Mouse (Mus musculus): ENCODE measurements at regions not wholly inside any gene's neighbourhood (a gene's known extent, or its start where the extent isn't known, plus 50 kb on each side); places are given as distances from the start of the nearest gene placed in this dataset.
"Not testable (repeated sequence)": the region's sequence is repeated elsewhere in the genome, so short reads cannot be mapped to it uniquely, and the experiment has no call there.

DNA sequence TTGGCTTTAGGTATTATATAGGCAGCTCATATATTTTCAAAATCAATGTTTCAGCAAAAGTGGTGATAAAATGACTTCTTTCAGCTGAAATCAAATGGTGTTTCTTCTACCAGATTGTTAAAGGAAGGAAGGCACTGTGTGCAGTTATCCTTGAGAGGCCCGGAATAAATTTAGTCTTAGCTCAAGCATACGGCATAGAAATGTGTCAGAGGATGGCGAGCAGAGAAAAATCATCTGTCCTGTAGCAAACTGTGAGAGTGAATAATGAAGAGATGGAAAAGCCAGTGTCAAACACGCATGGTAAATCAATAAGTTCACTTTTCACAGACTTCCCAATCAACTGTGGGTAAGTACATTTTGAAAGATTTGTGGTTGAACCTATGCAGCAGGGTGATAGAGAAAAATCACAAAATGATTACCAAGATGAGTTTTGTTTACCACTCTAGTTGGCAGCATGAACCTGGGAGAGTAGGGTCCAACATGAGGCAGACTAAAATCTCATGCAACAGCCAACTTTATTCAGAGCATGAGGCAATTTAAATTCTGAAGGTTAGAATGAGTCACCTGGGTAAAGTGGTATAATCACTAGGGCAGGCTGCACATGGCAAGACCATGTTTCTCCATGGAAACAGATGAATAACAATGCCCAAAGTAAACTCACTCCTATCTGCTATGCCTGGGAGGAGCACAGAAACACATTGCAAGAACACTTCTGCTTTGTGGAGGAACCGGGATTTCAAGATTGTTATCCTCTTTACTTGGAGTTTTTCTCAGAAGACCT is 55.7 kb downstream of the AI429214 start:
- DNase-seq (ENCODE audit: low spot score), result no peak

DNA sequence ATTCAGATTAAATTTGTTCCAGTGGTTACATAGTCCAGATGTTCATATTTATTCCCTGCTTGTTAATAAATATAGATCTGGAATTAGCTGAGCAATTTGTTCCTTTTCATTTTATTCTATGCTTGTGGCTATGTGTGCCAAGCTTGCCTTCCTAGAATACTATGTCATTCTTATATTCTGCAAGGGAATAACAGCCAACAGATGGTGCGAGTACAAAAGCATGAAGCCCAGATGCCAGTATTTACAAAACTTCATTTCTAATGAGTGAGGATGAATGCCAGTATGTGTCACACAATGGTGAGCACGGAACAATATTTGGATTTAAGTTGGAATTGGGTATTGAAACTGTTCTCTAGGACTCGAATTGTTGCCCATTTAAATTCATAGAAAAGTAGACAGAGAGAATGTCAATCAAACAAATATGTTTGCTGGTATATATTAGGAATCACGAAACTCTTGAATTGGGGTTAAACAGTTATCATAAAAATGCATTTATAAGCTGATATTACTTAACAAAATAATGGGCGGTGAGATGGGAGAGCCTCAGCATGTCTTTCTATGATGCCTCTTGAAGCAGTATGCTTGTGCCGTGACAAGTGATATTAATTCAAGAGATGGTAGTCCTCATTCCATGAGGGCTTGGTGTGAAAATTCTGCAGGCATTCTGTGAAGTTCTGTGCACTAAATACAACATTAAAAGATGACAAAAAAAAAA is 56.7 kb downstream of the AI429214 start:
- no peak for DNase-seq (ENCODE audit: low spot score)

DNA sequence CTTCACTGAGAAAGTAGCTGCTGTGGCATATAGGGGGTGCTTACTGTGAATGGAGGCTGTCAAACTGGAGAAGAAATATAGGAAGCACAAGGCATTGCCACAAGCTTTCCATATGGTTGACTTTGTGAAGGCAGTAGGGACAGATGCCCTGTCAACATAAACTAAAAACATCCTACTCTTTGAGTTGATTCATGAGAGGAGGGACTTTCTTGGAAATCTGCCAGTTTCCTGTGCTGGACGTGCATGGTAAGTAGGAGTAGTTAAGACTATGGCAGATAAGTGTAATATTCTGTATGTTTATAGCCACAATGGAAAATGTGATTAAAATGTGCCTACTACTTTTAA is 57.3 kb downstream of the AI429214 start:
- DNase-seq (ENCODE audit: low spot score), result no peak

DNA sequence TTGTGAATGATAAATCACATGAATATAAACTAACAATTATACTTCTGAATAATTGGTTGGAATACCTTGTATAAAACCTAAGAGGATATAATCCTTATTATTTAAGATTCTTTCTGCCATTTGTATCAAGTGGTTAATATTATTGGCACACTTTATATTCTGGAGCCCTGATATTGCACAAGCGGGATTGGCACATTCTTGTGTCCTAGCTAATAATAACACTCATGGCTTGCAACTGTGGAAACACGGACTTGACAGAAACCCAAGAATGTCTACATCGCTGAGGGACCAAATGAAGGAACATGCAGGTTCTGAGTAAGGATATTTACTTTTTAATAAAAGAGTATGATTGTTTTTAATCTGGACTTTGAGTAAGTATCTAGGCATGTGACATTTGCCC is 63.0 kb downstream of the AI429214 start:
- DNase-seq (ENCODE audit: low spot score), result no peak

DNA sequence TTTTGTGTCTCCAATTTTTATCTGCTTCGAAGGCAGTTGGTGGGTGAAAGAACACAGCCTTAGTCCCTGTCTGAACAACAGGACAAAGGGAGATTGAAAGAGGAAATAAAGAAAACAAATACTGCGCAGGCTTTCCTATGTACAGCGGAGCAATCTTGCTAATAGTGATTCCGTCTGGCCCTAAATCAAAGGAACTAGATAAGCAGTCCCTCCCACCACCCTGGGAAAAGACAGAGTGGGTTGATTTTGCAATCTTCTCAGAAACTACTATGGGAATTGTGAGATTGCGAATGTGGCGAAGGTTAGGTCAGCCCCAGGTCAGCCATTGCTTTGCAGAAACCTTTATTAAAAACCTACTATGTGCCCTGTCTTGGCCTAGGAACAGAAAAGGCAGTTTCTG is 65.0 kb downstream of the AI429214 start:
- no peak for DNase-seq (ENCODE audit: low spot score)

DNA sequence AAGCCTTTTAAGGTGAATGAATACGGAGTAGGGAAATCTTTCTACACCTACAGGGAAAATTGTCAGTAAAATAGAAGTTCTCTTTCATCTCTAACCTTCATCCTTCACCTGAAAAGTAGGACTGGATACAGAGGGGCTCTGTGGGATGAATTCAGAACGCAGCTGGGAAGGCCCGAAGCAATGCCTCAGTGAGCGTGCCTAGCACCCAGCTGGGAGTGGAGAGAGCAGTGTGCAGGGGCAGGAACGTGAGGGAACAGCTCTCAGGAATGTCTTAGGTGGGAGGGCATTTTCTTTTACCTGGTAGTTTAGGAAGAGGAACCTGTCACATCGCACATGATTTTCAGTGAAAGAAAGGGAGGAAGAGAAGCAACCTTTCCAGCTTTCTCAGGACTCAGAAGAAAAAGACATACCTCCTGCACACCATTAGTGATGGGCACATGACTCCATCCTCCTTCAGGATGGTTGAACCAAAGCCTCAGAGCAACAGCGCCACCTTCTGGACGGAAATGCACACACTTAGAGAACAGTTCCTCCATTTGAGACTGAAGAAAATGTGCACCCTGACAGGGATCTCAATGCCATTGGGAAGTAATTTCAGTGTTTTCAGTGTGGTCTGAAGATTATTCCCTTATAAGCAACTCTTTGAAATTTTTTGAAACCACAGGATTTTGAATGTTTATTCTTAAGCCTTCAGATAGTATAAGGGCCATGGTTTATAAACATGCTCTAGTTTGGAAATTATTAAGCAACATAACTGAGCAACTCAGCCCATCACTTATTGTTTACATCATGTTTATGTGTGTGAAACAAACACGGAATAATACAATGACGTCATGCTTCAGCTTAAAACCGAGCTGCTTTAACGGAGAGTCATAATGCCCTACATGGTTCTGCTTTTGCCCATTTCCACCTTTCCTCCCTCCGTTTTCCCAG is 68.9 kb downstream of the AI429214 start:
- peak; percentile 37 for DNase-seq (ENCODE audit: low spot score)

DNA sequence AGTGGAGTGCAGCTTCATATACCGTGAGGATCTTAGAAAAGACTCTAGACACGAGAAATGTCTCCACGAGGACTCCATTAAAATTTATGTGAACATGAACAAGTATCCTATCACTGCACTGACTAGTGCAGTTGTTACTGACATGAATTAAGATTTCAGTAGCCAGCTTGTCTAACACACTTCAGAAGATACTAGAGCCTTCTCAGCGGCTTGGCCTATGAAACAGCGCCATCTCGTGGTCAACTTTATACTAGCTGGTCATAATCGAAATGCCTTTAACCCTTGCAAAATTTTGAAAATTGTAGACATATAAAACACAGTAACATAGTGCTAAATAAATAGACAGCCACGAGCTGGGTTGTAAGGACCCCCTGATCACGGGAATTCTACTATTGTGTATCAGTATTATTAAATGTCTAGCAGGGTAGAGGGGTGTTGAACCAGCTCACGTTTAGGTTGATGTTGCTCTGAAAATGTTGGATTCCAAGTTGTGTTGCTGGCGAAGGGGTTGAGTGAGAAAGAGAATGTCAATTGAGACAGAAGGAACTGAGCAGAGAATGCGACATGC is 70.4 kb downstream of the AI429214 start:
- DNase-seq (ENCODE audit: low spot score), result peak; percentile 40

DNA sequence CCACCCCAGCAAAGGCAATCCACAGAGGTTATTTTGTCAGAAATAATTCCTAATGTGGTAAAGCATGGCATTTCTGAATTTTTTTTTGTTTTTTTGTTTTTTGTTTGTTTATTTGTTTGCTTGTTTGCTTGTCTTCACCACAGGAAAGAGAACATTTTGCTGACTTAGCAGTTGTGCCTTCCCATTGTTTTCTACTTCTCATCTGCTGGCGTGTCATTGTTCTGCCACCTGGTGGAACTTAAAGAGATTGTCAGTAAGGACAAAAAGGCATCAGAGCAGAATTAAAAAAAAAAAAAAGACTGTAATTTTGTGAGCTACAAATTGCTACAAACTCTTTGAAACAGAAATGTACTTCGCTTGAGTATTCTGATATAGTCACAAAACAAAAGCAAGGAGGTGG is 79.5 kb downstream of the AI429214 start:
- DNase-seq (ENCODE audit: low spot score), result no peak

DNA sequence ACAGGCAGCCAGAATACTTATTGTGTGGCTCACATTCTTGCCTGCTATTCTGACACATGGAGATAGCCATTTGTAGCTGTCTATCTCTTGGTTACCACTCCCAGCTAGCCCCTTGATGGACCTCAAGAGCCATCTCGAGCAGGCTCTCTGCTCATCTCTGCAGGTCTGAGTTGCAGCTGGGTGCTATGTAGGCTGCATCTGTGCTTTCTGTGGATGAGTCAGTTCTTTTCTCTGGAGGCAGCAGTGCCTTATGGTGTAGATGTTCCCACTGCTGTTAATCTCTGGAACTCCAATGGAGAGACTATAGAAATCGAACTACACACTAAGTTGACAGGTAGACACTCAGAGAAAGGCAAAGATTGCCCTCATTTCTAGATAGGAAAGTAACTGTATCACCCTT is 106.3 kb downstream of the AI429214 start:
- no peak for DNase-seq (ENCODE audit: low spot score)

DNA sequence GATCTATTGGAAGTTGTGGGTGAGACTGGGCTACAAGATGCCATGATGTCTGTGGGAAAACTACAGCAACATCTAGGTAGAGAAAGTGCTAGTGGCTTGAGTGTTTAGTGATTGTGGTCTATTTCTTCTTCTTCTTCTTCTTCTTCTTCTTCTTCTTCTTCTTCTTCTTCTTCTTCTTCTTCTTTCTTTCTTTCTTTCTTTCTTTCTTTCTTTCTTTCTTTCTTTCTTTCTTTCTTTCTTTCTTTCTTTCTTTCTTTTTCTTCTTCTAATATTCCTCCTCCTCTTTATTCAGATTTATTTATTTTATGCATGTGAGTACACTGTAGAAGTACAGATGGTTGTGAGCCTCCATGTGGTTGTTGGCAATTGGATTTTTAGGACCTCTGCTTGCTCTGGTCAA is 119.0 kb downstream of the AI429214 start:
- DNase-seq (ENCODE audit: low spot score), result not testable (repeated sequence)

DNA sequence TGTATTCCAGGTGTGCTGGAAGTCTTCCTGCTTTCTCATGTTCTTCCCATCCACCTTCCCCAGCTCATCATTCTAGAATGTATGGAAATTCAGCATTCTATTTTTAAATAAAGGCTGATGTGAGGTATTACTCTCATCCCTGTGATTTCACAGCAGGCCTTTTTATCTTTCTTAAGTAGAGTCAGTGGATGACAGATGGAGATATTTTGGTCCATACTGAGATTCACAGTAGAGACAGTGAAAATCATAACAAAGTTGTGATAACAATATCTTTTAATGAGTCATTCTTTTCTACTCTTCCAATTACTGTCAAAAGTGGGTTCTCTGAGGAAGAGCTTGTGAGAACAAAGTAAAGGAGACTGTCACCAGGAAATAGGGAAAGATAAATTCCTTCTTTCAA is 132.4 kb downstream of the AI429214 start:
- DNase-seq (ENCODE audit: low spot score), result no peak

DNA sequence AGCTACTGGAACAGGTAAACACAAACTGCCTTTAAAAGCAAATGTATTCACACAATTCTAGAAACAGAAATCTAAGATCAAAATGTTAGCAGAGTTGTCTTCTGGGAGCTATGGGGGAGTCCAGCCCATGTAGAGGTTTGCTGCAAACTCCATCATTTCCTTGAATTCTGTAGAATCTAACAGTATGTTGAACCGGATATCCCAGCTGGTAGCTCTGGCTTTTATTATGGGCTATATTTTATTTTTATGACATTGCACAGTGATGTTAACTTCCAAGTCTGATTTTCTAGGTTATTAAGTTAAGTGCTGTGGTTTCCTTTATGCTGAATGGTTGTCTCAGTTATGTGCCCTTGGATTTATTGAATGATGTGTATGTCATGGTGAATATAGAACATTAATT is 136.3 kb downstream of the AI429214 start:
- DNase-seq (ENCODE audit: low spot score), result no peak

DNA sequence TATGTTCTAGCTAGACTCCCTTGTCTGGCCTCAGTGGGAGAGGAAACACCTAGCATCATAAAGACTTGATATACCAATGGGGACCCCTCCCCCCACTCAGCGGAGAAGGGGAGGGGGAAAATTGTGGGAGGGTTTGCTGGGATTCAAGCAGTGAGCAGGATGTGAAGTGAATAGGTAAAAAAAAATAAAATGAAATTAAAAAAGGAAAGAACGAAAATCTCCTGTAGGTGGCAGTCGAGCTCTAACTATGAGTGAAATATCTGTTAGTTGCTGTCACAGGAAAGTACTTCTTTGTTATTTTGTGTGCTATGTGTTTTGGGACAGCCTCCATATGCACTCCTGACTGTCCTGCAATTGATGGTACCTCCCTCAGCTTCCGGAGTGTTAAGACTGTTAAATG is 138.6 kb downstream of the AI429214 start:
- no peak for DNase-seq (ENCODE audit: low spot score)

DNA sequence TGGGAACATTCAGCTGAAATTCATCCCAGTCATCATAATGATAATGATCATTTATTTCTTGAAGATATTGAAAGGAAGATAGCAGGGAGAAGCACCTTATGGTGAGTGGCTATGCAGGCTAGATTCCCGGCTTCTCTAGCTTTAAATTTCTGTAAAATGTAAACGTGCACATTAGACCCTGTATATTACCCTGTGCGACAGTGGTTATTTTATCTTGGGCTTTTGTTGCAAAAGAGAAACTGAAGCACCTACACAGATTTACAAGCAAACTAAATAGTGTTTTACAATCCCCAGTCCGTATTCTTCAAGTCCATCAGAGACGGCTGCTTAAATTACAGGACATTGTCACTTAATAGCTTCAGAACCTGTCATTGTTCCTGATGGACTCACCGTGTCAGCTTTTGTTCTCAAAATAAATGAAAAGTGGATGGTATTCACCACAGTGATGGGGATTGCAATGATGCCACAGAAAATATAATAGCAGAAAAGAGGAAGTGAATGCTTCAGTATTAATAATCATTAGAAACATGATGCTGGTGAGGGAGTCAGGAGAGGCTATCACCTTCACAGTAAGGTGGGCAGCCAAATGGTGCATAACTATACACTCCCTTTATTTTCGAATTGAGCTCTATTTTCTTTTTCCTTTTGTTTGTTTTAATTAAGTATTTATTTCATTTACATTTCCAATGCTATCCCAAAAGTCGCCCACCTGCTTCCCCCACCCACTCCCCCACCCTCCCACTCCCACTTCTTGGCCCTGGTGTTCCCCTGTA is 141.0 kb downstream of the AI429214 start:
- no peak for DNase-seq (ENCODE audit: low spot score)

DNA sequence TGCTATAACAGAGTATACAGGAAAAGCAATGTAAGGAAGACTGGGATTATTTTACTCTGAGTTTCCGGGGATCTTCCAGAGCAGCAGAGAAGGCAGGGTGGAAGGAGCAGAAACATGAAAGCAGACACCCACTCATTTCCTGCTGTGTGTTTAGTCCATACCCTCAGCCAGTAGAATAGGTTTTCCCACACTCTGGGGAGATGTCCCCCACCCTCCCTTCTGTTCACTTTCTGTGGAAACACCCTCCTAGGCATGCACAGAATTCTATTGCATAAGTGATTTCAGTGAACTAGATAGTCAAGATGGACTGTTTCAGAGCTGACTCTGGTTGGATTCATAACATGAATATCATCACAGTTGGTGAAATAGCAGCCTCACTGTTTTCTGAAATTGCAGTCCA is 156.9 kb downstream of the AI429214 start:
- DNase-seq (ENCODE audit: low spot score), result no peak

DNA sequence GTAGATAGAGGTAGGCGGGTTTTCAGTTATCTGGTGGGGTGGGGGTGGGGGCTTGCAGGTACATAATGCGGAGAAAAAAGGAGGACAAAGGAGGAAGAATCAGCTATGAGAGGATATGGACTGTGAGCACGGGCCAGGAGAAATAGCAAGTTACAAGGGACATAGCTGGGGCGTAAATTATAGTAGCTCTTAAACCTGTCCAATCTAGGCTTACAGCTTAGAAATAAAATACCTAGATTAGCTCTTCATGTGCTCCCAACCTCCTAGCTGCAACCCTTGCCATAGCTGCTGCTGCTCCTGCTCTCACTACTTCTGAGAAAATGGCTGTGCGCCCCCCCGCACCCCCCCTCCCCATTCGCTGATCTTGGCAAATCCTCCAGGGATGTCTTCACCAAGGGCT is 161.0 kb downstream of the AI429214 start:
- no peak for DNase-seq (ENCODE audit: low spot score)

DNA sequence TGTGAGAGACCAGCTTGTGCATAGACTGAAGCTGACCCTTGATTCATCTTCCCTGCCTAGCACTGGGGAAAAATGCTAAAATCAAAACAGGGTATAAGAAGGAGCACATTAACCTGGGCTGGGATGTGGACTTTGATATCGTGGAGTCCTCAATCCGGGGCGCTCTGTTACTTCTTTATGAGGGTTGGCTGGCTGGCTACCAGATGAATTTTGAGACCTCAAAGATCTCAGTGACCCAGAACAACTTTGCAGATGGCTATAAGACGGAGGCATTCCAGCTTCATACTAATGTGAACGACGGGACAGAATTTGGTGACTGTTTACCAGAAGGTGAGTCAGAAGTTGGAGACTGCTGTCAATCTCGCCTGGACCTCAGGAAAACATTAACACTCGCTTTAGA is 161.5 kb downstream of the AI429214 start:
- no peak for DNase-seq (ENCODE audit: low spot score)

DNA sequence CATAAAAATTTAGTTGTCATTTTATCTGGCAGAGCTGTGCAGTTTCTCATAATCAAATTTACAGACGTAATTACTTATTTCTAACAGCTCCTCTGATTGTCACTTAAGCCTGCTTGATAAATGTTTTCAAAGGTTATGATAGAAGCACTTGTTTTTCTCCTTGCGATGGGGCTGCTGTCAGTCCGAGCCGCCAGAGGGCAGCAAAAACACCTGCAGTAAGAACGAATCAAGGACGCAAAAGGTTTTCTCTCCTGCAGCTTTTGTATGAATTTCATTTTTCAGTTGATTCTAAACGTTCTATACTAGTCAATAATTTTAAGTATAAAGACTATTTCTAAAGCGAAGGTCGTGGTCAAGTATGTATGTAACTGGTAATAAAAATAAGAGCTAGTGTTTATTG is 166.1 kb downstream of the AI429214 start:
- DNase-seq (ENCODE audit: low spot score), result peak; percentile 0

DNA sequence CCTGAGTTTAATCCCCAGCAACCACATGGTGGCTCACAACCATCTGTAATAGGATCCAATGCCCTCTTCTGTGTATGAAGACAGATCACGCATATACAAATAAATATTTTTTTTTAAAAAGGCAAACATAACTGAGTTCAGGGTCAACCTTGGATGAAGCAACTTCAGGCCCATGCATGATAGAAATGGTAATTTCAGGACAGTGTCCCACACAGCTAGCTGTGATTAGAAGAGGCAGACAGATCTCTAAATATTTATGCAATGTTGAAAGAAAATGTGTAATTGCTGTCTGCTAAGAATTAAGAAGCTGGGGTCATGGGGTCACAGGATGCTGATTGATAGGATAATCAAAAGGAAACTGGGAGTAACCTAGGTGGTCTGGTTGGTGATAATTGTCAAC is 203.5 kb downstream of the AI429214 start:
- DNase-seq (ENCODE audit: low spot score), result no peak

DNA sequence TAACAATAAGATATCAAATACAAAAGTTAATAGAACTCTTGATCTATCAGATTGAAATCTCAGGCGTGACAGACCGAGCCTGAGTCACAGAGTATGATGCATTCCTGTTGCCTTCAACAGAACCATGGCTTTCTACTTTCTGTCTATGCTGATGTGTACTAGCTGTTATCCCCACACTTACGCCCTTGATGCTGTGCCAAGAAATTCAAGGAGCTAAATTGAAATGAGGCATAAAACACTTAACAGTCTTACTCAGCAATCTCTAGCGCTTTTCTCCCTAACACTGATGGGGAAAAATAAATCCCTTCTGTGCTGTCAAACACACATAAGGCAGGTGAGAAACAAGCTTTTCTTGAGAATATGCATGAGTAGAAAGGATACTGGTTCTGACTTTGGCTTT is 222.5 kb downstream of the AI429214 start:
- no peak for DNase-seq (ENCODE audit: low spot score)

DNA sequence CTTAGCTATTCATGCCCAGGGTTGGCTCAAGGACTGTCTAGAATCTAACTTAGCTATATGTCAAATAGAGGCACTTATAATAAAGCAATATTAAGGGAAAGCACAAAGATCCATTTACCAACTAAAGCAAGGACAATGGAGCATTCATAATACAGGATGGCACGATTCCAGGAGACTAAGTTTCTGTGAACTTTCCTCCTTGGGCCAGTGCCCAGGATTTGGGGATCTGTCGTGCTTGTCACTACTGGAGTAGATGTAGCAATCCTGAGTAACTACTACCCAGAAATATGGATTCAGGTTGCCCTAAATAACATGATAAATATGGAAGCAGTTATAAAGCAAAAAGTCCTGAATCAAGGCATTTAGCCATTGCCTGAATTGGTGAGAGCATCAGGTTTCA is 233.7 kb downstream of the AI429214 start:
- DNase-seq (ENCODE audit: low spot score), result no peak

DNA sequence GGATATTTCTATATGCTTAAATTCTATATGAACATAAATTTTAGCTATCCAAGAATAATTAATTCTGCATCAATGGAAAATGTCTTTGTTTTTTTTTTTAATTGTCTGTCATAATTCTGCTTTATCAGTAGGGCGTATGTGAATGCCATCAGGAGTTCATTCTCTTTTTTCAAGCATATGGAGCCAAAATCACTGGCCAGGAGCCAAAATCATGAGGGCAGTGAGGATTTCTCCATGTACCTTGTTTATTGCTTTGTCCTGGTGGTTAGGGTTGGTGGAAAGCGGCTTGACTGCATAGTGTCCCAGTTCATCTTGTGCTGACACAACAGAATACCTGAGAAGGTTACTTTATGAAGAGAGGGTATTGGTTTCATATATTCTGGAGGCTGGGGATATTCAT is 243.9 kb downstream of the AI429214 start:
- no peak for DNase-seq (ENCODE audit: low spot score)
